Mouse (Mus musculus) CH12F3 (cell line): ENCODE data around the gene Srsf3.

Source experiments
- in situ Hi-C: fragments of 300-500 bp; cut with MboI; formaldehyde crosslinking; loops from 2 replicates; pipeline ENCODE4 v1.14.3; 2020; ENCODE audit warnings: low sequenced_read_pairs

Gene Srsf3

DNA sequence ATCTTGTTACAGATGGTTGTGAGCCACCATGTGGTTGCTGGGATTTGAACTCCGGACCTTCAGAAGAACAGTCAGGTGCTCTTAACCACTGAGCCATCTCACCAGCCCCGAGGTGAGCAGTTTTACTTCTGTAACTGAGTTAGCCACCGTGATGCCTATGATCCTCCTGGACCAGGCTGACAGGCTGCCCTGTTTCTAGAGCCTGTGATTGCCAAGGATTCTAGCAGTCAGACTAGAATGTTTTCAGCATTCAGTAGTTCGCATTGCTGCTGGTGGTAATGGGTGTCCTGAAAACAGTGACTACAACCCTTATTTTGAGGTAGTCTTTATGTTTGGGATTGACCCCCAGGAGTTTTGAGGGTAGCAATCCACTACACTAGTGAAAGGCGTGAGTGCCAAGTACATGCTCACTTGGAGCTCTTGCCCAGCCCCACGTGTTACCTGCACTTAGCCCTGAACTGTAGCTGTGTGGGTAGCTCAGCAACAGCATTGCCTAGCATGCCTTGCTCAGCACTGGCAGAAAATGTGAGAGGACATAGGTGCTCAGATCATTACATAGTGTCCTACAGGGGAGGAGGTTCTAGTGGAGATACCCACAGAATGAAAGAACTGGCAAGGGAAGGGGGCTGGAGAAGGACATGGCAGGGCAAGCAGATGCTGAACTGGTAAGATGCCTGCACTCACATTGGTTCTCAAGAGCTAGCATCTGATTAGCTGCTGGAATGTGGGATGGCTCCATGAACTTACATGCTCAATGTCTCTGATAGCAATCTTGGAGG lies 11.9 kb downstream of the Srsf3 start:
- in situ Hi-C loops, result loop anchor here (10.0 kb wide), 2 partner anchors 50 to 200 kb away; partner anchors contain the start of gene Cdkn1a

GRCm38 (mm10) chr17:29044925-29045319 lies 12.5 kb downstream of the Srsf3 start:
- in situ Hi-C loops, result loop anchor here (5.0 to 10.0 kb wide), 3 partner anchors 50 to 200 kb away; partner anchors contain the start of gene Cdkn1a

DNA sequence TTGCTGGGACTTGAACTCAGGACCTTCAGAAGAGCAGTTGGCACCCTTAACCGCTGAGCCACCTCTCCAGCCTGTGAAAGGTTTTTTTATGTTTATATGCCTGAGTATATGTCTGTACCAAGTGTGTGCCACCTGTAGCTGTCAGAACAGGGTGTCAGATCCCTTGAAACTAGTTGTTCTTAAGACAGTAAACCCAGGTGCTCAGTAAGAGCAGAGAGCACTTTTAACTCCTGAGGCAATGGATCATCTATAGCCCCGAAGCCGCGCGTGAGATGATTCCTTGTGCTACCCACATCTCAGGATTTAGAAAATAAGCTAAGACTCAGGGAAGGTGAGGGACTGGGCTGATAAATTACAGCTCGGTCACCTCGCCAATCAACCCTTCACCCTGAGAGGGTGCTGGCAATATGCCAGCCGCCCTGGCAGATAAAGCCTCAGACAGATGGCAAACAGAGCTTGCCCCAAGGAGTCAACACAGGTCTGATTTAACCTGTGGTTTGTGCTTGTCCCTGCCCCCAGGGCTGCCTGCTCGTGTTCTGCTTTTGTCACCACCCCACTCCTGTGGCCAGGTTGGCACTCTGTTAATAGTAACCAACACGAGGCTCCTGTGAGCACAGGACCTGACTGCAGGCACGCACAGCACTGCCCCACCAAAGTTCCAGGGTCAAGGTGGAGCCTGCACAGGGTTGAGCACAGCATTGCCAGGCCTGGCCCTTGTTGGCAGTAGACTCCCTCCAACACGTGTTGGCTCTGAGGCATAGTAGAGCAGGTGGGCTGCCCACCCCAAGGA lies 13.5 kb downstream of the Srsf3 start:
- in situ Hi-C loops, result loop anchor here (5.0 to 10.0 kb wide), 3 partner anchors 49 to 199 kb away; partner anchors contain the start of gene Cdkn1a

DNA sequence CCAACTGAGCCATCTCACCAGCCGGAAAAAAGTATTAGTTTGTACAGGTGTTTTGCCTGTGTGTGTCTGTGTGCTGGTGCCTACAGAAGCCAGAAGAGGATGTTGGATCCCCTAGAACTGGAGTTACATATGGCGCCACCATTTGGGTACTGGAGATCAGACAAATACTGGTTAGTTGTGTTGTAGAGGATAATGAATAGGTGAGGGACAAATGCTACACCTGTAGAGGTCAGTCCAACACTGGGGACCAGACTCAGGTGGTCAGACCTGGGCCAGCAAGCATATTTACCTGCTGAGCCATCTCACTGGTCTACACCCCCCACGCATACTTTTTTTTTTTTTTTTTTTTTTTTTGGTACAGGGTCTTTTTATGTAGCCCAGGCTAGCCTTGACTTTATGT lies 14.4 kb downstream of the Srsf3 start:
- in situ Hi-C loops, result loop anchor here (5.0 to 10.0 kb wide), 3 partner anchors 48 to 198 kb away; partner anchors contain the start of gene Cdkn1a

GRCm38 (mm10) chr17:29047697-29048514 lies 15.5 kb downstream of the Srsf3 start:
- in situ Hi-C loops, result loop anchor here (5.0 to 10.0 kb wide), 3 partner anchors 47 to 197 kb away; partner anchors contain the start of gene Cdkn1a

DNA sequence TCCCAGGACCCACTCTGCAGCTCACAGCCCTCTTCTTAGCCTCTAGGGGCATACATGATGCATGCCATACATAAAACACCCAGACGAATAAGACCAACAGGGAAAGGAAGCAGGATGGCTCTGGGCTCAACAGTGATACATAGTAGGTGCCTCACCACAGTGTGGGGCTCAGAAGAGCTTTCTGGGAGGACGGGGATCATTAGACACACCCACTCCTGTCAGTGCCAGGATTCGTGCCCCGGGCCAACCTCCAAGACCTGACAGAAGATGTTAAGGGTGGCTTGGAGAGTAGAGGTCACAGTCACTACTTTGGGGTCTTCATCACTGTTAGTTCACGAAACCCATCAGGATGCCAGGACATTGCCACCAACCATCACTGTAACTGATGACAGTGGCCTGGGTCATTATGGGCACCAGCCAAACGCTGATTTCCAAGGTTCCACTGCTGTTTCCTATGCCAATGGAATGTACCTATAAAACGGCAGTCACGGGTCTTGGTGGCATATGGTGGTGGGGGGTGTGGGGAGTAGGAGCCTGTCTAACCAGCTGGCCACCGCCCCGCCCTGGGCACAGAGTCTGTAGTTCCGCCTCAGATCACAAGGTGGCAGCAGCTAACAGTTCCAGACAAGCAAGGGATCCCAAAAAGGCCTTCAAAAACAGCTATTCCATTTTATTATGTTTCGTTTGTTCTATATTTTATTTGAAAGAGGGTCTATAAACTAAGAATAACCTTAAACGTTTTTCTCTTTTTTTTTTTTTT lies 16.5 kb downstream of the Srsf3 start:
- in situ Hi-C loops, result loop anchor here (5.0 to 10.0 kb wide), 3 partner anchors 46 to 196 kb away; partner anchors contain the start of gene Cdkn1a

DNA sequence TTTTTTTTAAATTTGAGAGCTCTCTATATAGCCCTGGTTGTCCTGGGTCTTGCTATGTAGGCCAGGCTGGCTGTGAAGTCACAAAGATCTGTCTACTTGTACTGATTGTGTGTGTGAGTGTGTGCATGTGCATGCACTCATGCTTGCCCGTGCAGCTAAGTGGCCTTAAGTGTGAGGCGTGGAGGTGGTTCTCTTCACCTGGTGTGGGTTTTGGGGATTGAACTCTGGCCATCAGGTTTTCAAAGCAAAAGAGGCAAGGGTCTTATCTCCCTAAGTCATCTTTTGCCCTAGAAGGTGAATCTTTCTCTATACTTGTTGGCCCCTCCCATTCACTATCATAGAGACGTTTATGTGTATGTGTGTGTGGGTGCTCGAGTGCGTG lies 17.1 kb downstream of the Srsf3 start:
- in situ Hi-C loops, result loop anchor here (5.0 to 10.0 kb wide), 3 partner anchors 45 to 195 kb away; partner anchors contain the start of gene Cdkn1a

DNA sequence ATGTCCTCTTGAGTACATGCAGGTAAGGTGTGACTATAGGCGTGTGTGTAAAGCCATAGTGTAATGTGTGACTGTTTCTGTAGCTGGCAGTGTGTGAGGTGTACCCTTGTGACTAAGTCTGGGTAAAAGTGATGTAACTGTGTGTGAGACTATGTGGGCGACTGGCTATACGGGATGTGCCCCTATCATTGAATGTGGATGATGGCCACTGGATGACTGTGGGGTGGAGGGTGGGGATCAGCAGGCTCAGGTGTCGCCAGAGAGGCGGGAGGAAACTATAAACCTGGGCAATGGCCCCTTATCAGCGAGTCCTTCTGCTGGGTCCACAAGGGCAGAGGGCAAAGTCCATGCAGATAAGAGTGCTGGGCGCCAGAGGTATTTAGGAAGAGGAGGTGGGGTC lies 17.5 kb downstream of the Srsf3 start:
- in situ Hi-C loops, result loop anchor here (5.0 to 10.0 kb wide), 3 partner anchors 45 to 195 kb away; partner anchors contain the start of gene Cdkn1a

GRCm38 (mm10) chr17:29050791-29051190 lies 18.4 kb downstream of the Srsf3 start:
- in situ Hi-C loops, result no loop called here

- in situ Hi-C loops, result no loop called here
Observed at GRCm38 (mm10) chr17:29053067-29053466, 20.6 kb downstream of the Srsf3 start.

GRCm38 (mm10) chr17:29053841-29054240 lies 21.4 kb downstream of the Srsf3 start:
- in situ Hi-C loops, result no loop called here

GRCm38 (mm10) chr17:29054429-29054828 lies 22.0 kb downstream of the Srsf3 start:
- in situ Hi-C loops, result no loop called here

DNA sequence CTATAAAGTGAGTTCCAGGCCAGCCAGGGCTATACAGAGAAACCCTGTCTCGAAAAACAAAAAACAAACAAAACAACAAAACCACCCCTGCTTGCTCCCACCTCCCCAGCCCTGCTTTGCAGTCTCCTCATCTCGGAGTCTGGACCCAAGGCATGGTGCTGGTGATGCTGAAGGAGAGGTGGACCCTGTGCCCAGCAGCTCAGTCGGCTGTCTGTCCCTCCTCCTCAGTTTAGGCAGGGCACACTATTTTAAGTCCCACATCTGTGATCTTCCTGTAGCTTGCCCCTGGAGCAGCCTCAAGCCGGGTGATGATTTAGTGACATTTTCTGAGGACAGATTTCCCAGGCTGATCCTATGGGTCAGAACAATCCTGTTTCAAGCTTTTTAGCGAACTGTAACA lies 23.2 kb downstream of the Srsf3 start:
- in situ Hi-C loops, result no loop called here

DNA sequence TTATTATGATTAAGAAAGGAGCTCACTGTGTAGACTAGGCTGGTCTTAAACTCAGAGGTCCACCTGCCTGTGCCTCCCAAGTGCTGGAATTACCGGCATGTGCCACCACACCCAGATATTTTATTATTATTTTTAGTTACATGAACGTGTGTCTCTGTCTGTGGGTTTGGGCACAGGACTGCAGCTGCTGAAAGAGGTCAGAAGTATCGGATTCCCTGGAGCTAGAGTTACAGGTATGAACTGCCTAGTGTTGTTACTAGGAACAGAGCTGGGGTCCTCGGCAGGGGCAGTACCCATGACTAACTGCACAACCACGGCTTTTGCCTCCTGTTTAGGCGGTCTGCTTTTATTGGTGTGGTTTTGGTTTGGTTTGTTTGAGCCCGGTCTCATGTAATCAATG lies 23.8 kb downstream of the Srsf3 start:
- in situ Hi-C loops, result no loop called here

DNA sequence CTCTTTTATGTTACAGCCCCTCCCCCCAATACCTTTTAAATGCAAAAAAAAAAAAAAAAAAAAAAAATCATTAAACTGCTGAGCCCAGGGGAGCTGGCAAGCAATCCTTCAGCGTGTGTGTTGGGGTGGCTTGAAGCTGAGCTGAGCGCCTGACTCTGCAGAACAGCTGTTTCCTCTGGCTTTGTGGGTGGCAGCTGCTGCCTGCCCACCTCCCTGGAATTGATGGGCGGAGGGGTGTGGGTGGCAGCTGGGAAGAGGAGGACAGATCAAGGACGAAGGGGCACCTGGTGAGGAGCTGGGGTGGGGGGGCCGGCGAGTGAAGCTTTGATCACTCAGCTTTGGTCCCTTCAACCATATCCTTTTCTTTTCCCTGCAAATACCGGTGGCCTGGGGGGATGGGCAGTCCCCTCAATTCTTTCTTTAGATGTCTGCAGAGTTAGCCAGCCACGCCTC lies 24.3 kb downstream of the Srsf3 start:
- in situ Hi-C loops, result no loop called here

DNA sequence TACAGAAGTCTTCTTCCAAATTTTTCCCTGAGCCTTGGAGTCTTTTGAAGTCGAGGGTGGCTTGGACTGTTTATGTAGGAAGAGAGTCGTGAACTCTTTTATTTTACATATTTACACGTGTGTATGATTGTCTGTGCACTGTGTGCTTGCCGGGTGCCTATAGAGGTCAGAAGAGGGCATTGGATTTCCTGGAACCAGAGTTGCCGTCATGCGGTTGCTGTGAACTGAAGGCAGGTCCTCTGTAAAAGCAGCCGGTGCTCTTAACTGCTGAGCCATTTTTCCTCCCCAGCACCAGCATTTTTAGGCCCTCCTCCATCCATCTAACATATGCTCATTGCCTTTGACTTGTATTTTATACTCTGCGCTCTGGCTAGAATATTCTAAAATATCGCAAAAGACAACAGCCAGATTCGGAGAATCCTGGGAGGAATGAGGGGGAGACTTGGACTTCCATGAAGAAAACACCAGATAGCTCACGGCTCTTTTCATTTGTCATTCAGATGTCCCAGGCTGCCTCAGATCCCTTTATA lies 25.0 kb downstream of the Srsf3 start:
- in situ Hi-C loops, result no loop called here

GRCm38 (mm10) chr17:29057961-29058360 lies 25.5 kb downstream of the Srsf3 start:
- in situ Hi-C loops, result no loop called here

DNA sequence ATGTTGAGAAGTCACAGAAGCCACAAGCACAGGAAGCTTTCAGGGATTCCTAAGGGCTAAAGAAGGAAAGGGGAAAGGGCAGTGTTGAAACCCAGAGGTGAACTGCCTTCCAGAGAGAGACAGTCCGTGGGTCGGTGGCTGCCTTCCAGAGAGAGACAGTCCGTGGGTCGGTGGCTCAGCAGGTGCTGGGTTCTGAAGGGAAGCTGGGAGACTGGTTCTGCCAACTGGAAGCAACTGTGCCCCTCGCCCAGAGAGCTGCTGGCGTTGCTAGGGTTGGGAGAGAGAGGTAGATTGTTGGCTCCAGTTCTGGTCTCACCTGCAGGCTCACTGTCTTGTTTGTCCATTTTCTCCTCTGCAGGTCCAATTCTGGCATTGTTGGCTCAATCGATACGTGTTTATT lies 26.1 kb downstream of the Srsf3 start:
- in situ Hi-C loops, result no loop called here

- in situ Hi-C loops, result no loop called here
Observed at GRCm38 (mm10) chr17:29059581-29059980, 27.2 kb downstream of the Srsf3 start.

DNA sequence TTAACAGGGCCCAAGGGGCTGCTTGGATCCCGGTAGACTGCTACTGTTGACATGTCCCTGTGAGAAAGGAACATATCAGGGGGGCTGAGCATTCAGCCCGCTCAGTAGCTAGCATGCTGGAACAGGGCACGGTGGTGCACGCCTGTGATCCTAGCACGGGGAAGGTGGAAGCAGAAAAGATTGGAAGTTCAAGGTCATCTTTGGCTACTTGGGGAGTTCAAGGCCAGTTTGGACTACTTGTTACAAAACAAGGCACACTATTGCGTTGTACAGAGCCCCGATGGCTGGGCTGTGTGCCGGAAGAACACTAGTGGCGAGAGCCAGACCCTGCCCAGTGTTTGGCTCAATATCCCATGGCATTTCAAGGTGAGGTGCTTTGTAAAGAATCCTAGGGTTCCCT lies 28.5 kb downstream of the Srsf3 start:
- in situ Hi-C loops, result no loop called here
